Mouse (Mus musculus): ENCODE measurements at regions not wholly inside any gene's neighbourhood (a gene's known extent, or its start where the extent isn't known, plus 50 kb on each side); places are given as distances from the start of the nearest gene placed in this dataset.

DNA sequence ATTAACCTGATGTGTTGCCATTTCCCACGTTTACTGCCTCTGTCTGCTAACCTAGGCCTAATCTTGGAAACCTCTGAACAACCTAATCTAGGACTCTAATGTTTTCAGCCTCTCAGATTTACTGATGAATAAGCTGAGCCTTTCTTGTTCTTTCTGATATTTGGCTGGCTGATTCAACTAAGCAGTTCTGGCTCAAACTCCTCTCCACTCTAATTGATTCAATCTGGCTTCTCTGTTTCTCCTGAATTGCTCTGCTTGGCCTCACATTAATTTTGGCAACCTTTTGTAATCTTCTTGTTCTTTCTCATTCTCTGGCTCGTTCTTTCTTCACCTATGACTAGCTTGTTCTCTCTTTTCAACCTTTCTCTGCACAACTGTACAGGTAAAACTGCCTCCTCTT, 1561.2 kb upstream of the Zeb2 start:
- no peak for DNase-seq

- no peak for DNase-seq
These were observed 1552.5 kb upstream of the Zeb2 start for GRCm38 (mm10) chr2:46669517-46670291.

GRCm38 (mm10) chr2:46666990-46667337, 1549.8 kb upstream of the Zeb2 start:
- DNase-seq, result no peak

DNA sequence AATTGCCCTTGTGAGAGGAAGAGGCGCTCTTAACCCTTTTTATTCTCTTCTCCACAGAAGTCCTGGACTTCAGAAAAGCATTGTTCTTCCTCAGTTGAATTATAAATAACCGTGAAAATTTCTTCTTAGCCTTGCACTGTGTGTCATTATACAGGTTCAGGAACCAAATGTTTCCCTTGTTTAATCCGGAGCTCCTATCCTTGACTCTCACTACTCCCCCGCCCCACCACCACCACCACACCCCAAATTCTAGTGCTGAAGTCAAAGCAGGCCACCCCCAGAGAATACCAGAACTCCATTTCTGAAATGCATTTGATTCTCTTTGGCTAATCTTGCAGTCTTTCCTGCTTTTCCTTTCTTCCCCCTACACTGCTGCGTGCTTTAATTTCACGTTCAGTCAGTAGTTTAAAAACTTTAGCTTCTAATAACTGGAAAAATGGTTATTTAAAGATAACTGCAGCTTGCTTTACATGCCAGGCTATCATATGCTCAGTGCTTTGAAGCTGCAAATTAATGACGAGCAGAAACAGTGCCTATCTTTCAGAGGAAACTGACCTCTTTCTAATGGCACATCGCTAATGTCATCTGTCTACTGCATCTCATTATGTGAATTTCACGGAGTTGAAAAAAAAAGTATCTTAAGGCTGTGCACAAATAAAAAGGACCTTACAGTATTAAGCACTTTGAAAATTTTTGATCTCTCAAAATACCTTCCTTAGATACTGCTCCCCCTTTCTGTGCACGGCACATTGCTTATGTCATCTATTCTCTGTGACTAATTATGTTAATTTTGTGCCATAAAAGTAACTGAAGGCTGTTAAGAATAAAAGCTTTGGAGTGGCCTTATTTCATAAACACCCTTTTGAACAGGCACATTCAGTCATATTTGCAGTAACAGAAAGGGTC, 1549.1 kb upstream of the Zeb2 start:
- DNase-seq, result no peak

GRCm38 (mm10) chr2:46661876-46662275, 1544.7 kb upstream of the Zeb2 start:
- no peak for DNase-seq

- no peak for DNase-seq
These were observed 1543.4 kb upstream of the Zeb2 start for GRCm38 (mm10) chr2:46660577-46660976.

DNA sequence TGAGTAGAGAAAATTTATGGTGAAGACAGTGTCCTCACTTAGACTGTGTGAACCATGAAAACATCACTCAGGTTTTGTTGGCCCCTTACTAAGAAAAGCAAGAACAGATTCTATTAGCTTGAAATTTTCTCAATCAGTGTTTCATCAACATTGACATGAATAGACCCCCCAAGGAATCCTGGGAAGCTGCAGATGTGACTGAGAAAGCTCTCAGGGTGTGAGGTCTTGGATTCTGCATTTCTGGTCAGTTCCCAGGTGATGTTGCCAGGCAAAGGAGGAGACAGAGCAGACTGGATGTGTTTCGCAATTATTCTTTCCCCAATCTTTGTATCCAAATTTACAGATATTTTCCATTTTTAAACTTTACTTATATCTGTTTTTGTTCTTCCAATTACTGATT, 1538.1 kb upstream of the Zeb2 start:
- DNase-seq, result peak; percentile 77

GRCm38 (mm10) chr2:46652616-46653015, 1535.4 kb upstream of the Zeb2 start:
- no peak for DNase-seq

DNA sequence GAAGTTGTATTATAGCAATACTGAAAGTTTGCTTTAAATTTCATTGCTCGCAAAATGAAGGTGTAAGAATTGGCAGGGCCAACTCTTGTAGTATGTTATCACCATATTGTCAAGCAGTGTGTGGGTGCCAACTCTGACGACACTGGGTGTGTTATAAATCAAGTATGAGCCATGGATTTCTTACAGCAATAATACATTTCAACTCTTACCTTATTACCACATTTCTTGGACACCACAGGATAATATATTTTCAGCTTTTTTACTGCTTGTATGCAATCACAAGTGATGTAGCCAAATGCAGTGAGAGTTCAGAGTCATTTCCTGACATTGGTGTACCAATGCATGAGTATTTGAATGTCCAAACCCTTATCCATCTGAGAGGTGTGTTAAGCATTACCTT, 1529.2 kb upstream of the Zeb2 start:
- DNase-seq, result no peak

GRCm38 (mm10) chr2:46609217-46609616, 1492.0 kb upstream of the Zeb2 start:
- DNase-seq, result no peak

DNA sequence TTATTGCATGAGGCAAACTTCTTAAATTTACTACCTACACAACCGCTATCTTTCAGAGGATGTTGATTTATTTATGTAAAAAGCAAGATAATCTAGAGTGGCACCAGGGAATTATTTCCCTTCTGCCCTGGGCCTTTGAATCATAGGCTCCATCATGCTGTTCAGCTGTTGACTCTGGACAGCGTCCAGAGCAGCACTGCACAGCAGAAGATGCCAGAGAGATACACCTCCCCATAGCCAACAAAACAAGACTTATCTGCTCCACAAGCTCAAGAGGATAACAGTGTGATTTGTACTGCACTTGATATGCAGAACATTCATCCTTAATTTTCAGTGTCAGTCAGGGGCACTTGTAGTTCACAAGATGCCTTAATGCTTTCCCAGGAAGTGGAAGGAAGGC, 1464.6 kb upstream of the Zeb2 start:
- DNase-seq, result peak; percentile 90

GRCm38 (mm10) chr2:46570416-46570815, 1453.2 kb upstream of the Zeb2 start:
- no peak for DNase-seq

- no peak for DNase-seq
These were observed 1416.2 kb upstream of the Zeb2 start for GRCm38 (mm10) chr2:46533395-46533794.

- no peak for DNase-seq
These were observed 1413.5 kb upstream of the Zeb2 start for GRCm38 (mm10) chr2:46530686-46531085.

- DNase-seq, result no peak
These were observed 1408.0 kb upstream of the Zeb2 start for GRCm38 (mm10) chr2:46525223-46525622.

GRCm38 (mm10) chr2:46524625-46525024, 1407.4 kb upstream of the Zeb2 start:
- no peak for DNase-seq

DNA sequence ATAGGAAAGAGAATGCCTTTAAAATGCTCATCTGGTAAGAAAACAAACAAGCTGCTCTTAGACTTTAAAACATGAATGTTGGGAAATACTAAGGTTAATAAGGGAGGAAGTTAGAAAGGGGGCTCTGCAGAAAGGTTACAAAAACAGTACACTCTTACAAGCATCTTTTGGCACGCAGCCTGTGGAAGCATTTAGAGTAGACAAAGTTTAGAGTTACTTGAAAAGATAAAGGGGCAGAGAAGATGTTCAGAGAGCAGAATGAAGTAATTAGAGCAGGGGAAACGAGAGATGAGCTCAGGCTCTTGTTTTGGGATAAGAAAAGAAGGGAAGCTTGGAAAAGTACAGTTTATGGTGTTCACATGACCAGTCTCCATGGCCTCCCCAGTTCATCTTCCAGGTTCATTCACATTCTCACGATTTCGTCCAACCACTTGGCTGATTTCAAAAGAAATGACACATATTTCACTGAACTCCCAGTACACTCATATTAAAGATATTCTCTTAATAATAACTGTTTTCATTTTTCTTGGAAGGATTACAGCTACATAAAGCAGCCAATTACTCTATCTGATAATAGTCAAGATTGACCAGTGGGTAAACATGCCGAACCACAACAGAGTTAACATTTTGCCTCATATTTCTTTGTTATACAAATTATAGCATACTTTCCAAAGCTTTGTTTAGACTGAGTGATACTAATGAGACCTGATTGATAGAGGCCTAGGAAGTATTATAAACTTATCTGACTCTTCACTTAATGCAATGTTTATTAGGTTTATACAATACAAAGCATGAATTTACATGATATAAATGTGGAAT, 1404.2 kb upstream of the Zeb2 start:
- peak; percentile 87 for DNase-seq

- DNase-seq, result no peak
These were observed 1395.2 kb upstream of the Zeb2 start for GRCm38 (mm10) chr2:46512237-46513028.

DNA sequence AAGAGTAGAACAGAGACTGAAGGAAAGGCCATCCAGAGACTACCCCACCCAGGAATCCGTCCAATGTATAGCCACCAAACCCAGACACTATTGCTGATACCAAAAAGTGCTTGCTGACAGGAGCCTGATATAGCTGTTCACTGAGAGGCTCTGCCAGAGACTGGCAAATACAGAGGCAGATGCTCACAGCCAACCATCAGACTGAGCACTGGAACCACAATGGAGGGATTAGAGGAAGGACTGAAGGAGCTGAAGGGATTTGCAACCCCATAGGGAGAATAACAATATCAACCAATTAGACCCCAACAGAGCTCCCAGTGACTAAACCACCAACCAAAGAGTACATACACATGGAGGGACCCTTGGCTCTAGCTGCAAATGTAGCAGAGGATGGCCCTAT, 1389.8 kb upstream of the Zeb2 start:
- no peak for DNase-seq

GRCm38 (mm10) chr2:46503074-46503473, 1385.9 kb upstream of the Zeb2 start:
- DNase-seq, result no peak

DNA sequence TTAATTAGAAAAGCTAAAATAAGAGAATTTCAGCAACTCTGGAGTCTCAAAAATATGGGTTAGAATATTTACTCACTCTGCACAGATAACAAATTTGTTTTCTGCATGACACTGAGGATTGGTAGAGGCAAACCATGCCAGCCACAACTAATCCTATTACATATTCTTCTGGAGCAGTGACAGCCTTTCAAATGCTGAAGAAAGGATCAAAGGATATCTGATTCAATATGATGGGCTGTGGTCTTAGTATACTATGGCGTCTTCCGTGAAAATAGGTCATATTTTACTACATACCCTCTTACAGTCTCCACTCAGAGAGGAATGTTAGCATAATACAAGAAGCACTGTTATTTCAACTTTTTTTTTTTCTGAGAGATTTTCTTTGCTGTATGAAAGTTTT, 1375.1 kb upstream of the Zeb2 start:
- no peak for DNase-seq

DNA sequence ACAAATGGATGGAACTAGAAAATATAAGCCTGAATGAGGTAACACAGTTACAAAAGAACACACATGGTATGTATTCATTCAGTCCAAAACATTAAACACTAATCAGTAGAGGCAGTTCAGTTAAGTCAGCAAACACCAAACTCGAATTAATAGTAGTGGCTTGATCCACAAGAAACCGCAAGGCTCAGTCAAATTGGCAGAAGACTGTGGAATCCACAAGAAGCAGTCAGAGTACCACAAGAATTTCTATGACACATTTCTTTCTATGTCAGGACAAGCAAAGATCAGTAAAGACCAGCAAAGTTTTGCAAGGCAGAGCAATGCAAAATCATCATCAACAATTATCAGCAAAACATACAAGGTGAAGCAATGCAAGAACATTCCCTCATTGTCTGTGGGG, 1373.9 kb upstream of the Zeb2 start:
- no peak for DNase-seq

All from heart, adult 11 months (tissue).